Mouse (Mus musculus): ENCODE data around the gene Scube2. TPM values are rescaled to one million over a fixed set of nuclear protein-coding genes. Genes with fewer than 3 reads are reported as not detected.

The Scube2 gene
- 8.0 TPM for polyA plus RNA-seq (2014; fragmentation: Illumina TruSeq; extraction: RNeasy Lipid Tissue Mini Kit (QIAGEN cat#74804); ENCODE audit: low read depth, low replicate concordance)

DNA sequence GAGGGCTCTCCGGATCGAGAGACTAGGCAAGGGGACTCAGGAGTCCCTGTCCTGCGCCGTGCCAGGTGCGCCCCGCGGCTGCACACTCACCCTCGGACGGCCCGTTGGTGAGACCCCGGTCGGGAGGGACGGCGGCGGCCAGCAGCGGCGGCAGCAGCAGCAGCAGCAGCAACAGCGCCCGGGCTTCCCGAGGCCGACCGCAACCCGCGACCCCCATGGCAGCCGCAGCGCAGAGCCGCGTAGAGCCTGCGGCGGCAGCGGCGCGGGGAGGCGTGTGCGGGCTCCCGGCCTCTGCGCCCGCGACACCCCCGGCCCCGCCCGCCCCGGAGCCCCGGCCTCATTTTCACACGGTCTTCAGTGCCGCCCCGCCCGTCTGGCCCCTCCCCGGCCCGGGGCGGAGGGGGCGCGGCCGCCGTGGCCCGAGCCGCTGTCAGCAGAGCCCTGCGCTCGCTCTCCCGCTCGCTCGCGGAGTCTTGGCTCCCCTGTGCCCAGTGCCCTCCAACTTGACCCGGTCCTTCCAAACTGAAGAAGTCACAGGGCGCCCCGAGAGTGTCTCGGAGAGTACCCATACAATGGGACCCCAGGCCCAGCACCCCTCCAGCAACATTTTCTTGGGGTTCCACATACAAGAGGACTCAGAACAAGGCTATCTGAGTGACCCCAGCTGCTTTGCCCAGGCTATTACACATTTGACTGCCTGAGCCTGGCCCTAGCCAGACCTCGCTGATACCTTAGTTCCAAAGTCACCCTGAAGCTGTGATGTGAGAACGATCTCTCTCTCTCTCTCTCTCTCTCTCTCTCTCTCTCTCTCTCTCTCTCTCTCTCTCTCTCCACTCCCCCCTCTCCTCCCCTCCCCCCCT lies at the start of gene Scube2:
Gene Scube2 (minus strand): TSS at position 310 of the 860 bp plus-strand sequence.

DNA sequence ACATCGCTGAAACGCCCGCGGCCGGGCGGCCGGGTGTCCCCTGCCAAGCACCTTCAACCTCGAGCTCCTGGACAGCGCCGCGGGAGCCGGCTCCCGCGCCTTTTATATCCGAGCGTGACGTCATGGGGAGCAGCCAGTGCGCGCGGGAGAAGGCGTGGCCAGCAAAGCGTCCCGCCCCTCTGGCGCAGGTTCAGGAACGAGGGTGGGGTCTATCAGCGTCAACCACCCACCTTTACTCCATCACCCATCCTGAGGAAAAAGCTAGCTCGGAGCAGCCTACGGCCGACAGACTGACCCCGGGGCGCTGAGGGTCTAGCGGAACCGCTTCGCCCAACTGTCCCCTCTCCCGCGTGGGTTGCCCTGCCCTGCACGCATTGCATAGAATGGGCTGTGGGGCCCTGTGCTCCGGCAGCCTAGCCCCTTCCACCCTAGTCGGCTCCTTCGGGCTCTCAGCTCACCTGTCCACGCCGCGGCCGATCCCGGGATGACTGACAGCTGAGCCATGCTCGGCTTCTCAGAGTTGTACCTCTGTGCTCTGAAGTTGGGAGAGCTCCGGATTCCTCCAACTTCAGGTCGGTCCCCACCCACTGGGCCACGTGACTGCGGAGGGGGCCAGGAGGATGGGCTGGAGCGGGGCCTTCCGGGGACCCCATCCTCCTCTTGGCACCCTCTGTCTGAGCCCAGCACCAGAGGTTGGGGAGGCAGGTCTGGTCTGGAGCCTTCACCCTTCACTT lies 83.8 kb downstream of the Scube2 start, which contains the start of gene Nrip3:
Gene Nrip3 (minus strand): TSS at position 556 of the 734 bp plus-strand sequence.

DNA sequence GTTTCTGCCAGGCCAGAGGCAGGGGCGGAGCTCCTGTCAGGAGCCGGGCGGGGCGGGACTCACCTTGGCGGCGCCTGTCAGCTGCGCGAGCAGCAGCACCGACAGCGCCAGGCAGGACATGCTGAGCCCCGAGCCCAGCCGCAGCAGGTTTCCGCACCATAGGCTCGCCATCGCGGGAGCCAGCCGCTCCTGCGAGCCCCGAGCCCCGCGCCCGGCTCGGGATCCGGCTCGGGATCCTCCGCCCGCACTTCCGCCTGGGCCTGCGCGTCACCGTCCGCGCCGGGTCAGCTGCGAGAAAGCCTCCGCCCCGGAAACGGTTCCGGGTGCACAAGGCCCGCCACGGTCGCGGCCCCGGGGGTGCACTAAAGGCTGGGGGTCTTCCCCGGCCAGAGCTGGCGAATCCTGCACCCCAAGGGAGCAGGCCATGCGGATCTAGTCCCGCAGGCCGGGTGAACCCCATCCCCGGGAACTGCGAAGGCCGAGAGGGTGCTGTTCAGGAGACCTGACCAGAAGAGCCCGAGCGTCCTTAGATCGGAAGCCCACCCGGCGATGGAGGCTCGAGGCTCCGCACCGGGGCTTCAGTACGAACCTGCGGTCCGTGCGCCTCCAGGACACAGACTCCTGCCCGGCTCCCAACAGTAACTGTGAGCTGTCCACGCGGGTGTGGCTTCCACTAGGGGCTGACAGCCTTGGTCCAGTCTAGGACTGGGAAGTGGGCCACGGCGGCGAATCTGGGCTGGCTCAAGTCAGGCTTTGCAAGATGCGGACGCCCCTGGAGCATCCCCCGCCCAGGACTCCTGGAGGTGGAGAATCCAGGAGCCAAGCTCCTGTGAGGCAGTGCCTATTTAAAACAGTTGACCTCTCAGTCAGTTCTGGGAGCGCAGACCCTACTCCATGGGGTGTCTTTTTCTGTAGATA lies 113.2 kb downstream of the Scube2 start, which contains the start of gene Tmem9b:
Gene Tmem9b (minus strand): TSS at position 868 of the 918 bp plus-strand sequence.

Other genes starting within 250 kb of the Scube2 start
- 23.1 TPM for gene St5, start 162.1 kb downstream of the Scube2 start, polyA plus RNA-seq (2014; fragmentation: Illumina TruSeq; extraction: RNeasy Lipid Tissue Mini Kit (QIAGEN cat#74804); ENCODE audit: low read depth, low replicate concordance)
- 33.1 TPM for gene Akip1, start 162.0 kb downstream of the Scube2 start, polyA plus RNA-seq (2014; fragmentation: Illumina TruSeq; extraction: RNeasy Lipid Tissue Mini Kit (QIAGEN cat#74804); ENCODE audit: low read depth, low replicate concordance)
- gene BC051019, start 141.8 kb downstream of the Scube2 start, polyA plus RNA-seq (2014; fragmentation: Illumina TruSeq; extraction: RNeasy Lipid Tissue Mini Kit (QIAGEN cat#74804); ENCODE audit: low read depth, low replicate concordance) = not detected
- gene Ascl3, start 134.0 kb downstream of the Scube2 start, polyA plus RNA-seq (2014; fragmentation: Illumina TruSeq; extraction: RNeasy Lipid Tissue Mini Kit (QIAGEN cat#74804); ENCODE audit: low read depth, low replicate concordance) = not detected
- 42.8 TPM for gene Tmem9b, start 112.8 kb downstream of the Scube2 start, polyA plus RNA-seq (2014; fragmentation: Illumina TruSeq; extraction: RNeasy Lipid Tissue Mini Kit (QIAGEN cat#74804); ENCODE audit: low read depth, low replicate concordance)
- gene Nrip3, start 83.7 kb downstream of the Scube2 start, polyA plus RNA-seq (2014; fragmentation: Illumina TruSeq; extraction: RNeasy Lipid Tissue Mini Kit (QIAGEN cat#74804); ENCODE audit: low read depth, low replicate concordance) = 5.7 TPM
- 39.2 TPM for gene Dennd5a, start 94.8 kb upstream of the Scube2 start, polyA plus RNA-seq (2014; fragmentation: Illumina TruSeq; extraction: RNeasy Lipid Tissue Mini Kit (QIAGEN cat#74804); ENCODE audit: low read depth, low replicate concordance)
- gene Tmem41b, start 121.2 kb upstream of the Scube2 start, polyA plus RNA-seq (2014; fragmentation: Illumina TruSeq; extraction: RNeasy Lipid Tissue Mini Kit (QIAGEN cat#74804); ENCODE audit: low read depth, low replicate concordance) = 156 TPM
- 66.8 TPM for gene Ipo7, start 152.6 kb upstream of the Scube2 start, polyA plus RNA-seq (2014; fragmentation: Illumina TruSeq; extraction: RNeasy Lipid Tissue Mini Kit (QIAGEN cat#74804); ENCODE audit: low read depth, low replicate concordance)
- gene Zfp143, start 195.5 kb upstream of the Scube2 start, polyA plus RNA-seq (2014; fragmentation: Illumina TruSeq; extraction: RNeasy Lipid Tissue Mini Kit (QIAGEN cat#74804); ENCODE audit: low read depth, low replicate concordance) = 13.1 TPM

Data from testis, adult 10 weeks (tissue).